Mouse (Mus musculus): Measurements from ENCODE around the gene Mtrex.

Mtrex gene

DNA sequence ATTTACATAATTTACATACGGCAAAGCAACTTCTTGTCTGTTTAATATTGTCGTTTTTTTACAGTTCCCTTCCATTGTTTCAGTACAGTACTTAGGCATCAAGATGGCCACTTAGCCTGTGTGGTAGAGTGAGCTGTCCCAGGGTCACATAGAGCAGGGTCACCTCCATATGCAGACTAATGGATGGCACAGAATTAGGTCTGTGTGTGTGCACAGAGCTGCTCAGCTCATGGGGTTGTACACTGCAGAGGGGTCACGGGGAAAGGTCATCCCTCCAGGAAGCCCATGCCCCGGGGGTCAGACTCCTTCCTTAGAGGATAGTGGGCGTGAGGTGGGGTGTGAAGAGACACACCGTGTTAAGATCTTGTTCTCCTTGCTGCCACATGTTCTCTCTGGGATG lies 101.7 kb downstream of the Mtrex start:
- DNase-seq (ENCODE audit: low spot score): no peak

DNA sequence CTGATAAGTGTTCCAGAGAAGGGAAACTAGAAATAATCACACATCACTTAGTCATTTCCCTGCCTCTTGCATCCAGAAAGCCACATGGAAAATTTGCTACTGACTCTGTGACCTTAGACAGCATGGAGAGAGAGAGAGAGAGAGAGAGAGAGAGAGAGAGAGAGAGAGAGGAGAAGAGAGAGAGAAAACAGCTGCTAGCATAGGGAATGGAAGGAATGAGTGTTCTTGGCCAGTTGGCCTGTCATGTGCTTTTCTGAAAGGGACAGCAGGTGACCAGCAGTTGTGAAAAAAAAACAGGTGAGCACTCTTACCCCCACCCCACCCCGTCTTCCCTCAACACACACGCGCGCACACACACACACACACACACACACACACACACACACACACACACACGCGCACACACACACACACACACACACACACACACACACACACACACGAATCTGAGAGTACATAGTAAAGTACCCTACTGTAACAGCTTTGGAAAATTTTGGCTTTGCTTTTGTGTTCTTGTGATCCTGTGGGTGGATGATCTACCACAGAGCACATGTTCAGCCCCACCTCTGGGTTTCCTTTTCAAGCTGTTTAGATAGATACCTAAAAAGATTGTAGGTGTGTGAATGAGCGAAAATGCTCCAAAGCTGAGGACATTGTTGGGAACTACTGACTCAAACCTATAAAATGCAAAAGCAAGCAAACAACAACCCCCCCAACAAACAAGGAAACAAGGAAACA lies 103.1 kb downstream of the Mtrex start:
- no peak for DNase-seq (ENCODE audit: low spot score)

DNA sequence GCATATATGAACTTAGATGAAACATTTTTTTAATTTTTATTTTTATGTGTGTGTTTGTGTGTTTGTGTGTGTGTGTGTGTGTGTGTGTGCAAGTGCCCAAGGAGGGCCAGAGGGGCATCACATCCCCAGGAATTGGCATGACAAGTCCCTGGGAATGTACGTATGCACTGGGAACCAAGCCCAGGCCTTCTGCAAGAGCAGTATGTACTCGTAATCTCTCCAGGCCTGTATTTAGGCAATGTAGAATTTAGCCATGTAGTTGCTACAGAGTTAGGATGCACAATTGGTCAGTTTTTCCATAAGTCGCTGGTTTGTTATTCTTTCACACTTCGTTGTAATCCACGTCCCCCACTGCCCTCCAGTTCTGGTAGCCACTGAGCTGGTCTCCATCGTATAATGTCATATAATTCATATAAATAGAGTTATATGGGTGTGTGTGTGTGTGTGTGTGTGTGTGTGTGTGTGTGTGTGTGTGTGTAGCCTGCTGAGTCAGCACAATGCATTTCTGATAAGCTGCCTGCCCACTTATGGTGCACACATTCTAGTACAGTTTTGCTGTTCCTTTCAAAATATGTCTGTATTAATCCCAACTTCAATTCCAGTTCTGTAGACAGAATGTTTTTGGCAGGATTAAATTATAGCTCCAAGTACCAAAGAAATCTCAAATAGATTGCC lies 103.8 kb downstream of the Mtrex start:
- no peak for DNase-seq (ENCODE audit: low spot score)

DNA sequence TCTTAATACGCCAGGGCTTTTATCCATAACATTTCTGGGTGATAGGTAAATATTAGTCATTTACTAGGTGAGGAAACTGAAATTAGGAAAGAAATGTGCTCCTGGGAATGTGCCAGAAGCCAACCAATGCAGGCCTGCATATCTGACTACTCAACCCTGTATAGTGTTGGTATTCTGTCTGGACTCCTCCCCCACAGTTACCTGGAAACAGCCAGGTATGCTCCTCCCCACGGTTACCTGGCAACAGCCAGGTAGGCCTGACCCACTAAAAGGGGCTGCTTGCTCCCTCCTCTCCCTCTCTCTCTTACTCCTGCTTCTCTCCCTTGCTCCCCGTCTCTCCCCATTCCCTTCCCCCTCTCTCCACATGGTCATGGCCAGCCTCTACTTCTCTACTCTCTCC lies 104.8 kb downstream of the Mtrex start:
- DNase-seq (ENCODE audit: low spot score): no peak

DNA sequence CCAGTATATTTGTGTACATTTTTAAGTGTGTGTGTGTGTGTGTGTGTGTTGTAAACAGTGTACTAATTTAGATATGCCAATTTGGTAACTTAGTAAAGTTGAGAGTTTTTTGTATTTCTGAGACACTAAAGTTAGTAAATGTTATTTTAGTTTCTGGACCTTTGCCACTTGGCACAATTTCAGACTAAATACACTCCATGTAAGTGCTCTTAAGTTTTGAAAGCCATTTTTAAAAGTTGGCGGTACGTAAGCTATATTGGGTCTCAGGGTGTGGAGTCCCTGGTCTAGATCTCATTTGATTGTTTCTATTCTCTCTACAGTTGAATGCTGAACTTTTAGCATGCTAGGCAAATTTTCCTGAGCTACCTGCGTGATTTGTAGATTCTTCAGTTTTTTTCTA lies 109.1 kb downstream of the Mtrex start:
- no peak for DNase-seq (ENCODE audit: low spot score)
